Mouse (Mus musculus) stomach, postnatal 0 days (tissue): ENCODE measurements around the gene Phlda1.

ENCODE experiments used
- CTCF ChIP-seq: IDR thresholded peaks from 2 replicates; pipeline ENCODE4 v1.5.1; 2016; ENCODE audit warnings: antibody characterized with exemption, low read depth, mild to moderate bottlenecking, moderate library complexity
- EP300 ChIP-seq: optimal IDR thresholded peaks from 2 replicates; pipeline ENCODE3; 2016; ENCODE audit warnings: antibody characterized with exemption

- TF ChIP-seq CTCF = no peak
- TF ChIP-seq EP300 = no peak
Measured at GRCm38 (mm10) chr10:111516804-111517436, 10.8 kb downstream of the Phlda1 start.
